Mouse (Mus musculus) heart, embryonic 14.5 days (tissue): Measurements from ENCODE around the gene Rasa2. TPM values are rescaled to one million over a fixed set of nuclear protein-coding genes. Genes with fewer than 3 reads are reported as not detected.
"Not testable (repeated sequence)": the region's sequence is repeated elsewhere in the genome, so short reads cannot be mapped to it uniquely, and the experiment has no call there.

ENCODE experiments used
- ATAC-seq: fragments of 200-750 bp; cut with Nextera tagmentation; 2 replicates; pipeline ENCODE4 v1.8.0; 2017; ENCODE audit warnings: low read depth, moderate TSS enrichment; ENCODE audit not compliant: insufficient number of reproducible peaks, insufficient read depth, low FRiP score
- H3K27ac ChIP-seq, 2 experiments: fragments of 200-500 bp in 1 of 2; fragments of 300-500 bp in 1 of 2; sonication (generic) in 1 of 2; replicated peaks in 1 of 2; 2 replicates each; pipeline ENCODE4 v1.5.1; 2012 to 2014; ENCODE audit warnings: low read depth in 2 of 2, low read length in 2 of 2, control low read depth in 1 of 2, mild to moderate bottlenecking in 1 of 2, mixed read lengths in 1 of 2; ENCODE audit not compliant: control insufficient read depth in 1 of 2, insufficient read depth in 1 of 2
- H3K27me3 ChIP-seq: fragments of 300-500 bp; sonication (generic); 2 replicates; pipeline ENCODE4 v1.6.1; 2014; ENCODE audit warnings: mild to moderate bottlenecking, low read length, control low read depth; ENCODE audit not compliant: control insufficient read depth, insufficient read depth
- H3K36me3 ChIP-seq: fragments of 300-500 bp; sonication (generic); 2 replicates; pipeline ENCODE4 v1.6.1; 2014; ENCODE audit warnings: mild to moderate bottlenecking, control low read depth, low read length, mixed read lengths; ENCODE audit not compliant: control insufficient read depth, insufficient read depth
- H3K4me1 ChIP-seq, 2 experiments: fragments of 200-500 bp in 1 of 2; fragments of 300-500 bp in 1 of 2; sonication (generic) in 1 of 2; 2 replicates each; pipeline ENCODE4 v1.6.1; 2012 to 2014; ENCODE audit warnings: low read length in 2 of 2, control low read depth in 1 of 2, mixed read lengths in 1 of 2; ENCODE audit not compliant: control insufficient read depth in 2 of 2, insufficient read depth in 2 of 2
- H3K4me2 ChIP-seq: fragments of 300-500 bp; sonication (generic); 2 replicates; pipeline ENCODE4 v1.6.1; 2014; ENCODE audit warnings: mild to moderate bottlenecking, low read length
- H3K4me3 ChIP-seq, 2 experiments: fragments of 200-500 bp in 1 of 2; fragments of 300-500 bp in 1 of 2; sonication (generic) in 1 of 2; 2 replicates each; pipeline ENCODE4 v1.5.1; 2012 to 2014; ENCODE audit warnings: low read length in 2 of 2, mild to moderate bottlenecking in 2 of 2, control low read depth in 1 of 2, low read depth in 1 of 2, moderate library complexity in 1 of 2; ENCODE audit not compliant: control insufficient read depth in 1 of 2, insufficient read depth in 1 of 2
- H3K9ac ChIP-seq: fragments of 300-500 bp; sonication (generic); 2 replicates; pipeline ENCODE4 v1.6.1; 2014; ENCODE audit warnings: mild to moderate bottlenecking, low read length
- H3K9me3 ChIP-seq: fragments of 300-500 bp; sonication (generic); 2 replicates; pipeline ENCODE4 v1.6.1; 2016; ENCODE audit warnings: low read length, control low read depth; ENCODE audit not compliant: control insufficient read depth
- WGBS: fragments of 180-500 bp; shearing (Covaris S2); extraction: QIAGEN DNeasy Blood & Tissue Kit; methylation state at CpG from one replicate; pipeline ENCODE4 v1.1.7; 2014; 5-methylcytosine and 5-hydroxymethylcytosine counted together
- polyA plus RNA-seq: library from polyadenylated mRNA; unstranded; fragments of >200 nt; fragmentation: Nextera tagmentation; extraction: Ambion mirVana; gene quantifications from 2 replicates; pipeline ENCODE4 v1.2.1, GENCODE M21; 2014

The Rasa2 gene
- polyA plus RNA-seq, 1 experiment from 2014 or later, result 14.2 TPM

GRCm38 (mm10) chr9:96524972-96525506 lies 106.4 kb downstream of the Rasa2 start, which contains the start of gene Gm28729:
Gene Gm28729, minus strand, starts transcription at chr9:96525264.
- Histone ChIP-seq H3K4me3 (no peak within 1 kb of the TSS), H3K27me3 (no peaks in the 10 kb centered on the region), H3K27ac (no peak within 1 kb of the TSS), H3K4me1 (peaks cover 0 to 4% of the 10 kb centered on the region in 2 experiments; a peak in 1 of 4 replicates), H3K4me2 (no peak within 1 kb of the TSS), H3K9ac (no peak within 1 kb of the TSS), H3K36me3 (no peaks in the 10 kb centered on the region), H3K9me3 (no peaks in the 10 kb centered on the region)
- no peak for ATAC-seq
- WGBS, result 48% methylated on average over 12 of the region's 12 CpGs

GRCm38 (mm10) chr9:96523148-96523547 lies 108.3 kb downstream of the Rasa2 start:
- H3K36me3 ChIP-seq, result no peaks in the 10 kb centered on the region
- peaks cover 0 to 4% of the 10 kb centered on the region in 2 experiments; a peak in 1 of 4 replicates for H3K4me1 ChIP-seq
- H3K27me3 ChIP-seq, result no peaks in the 10 kb centered on the region
- H3K27ac ChIP-seq, result no peak overlapping the region
- no peak overlapping the region for H3K4me2 ChIP-seq
- H3K9me3 ChIP-seq, result no peaks in the 10 kb centered on the region
- H3K9ac ChIP-seq, result no peak overlapping the region
- ATAC-seq, result no peak
- WGBS, result 85% methylated on average over 5 of the region's 5 CpGs
- no peak overlapping the region for H3K4me3 ChIP-seq

- ATAC-seq, H3K27ac ChIP-seq: not testable (repeated sequence)
Measured at GRCm38 (mm10) chr9:96521574-96521973, 109.8 kb downstream of the Rasa2 start.

GRCm38 (mm10) chr9:96517429-96517828 lies 114.0 kb downstream of the Rasa2 start:
- Histone ChIP-seq H3K9me3 (no peaks in the 10 kb centered on the region), H3K27ac (no peak overlapping the region), H3K4me2 (no peak overlapping the region), H3K4me1 (peaks cover 0 to 3% of the 10 kb centered on the region in 2 experiments; a peak in 2 of 4 replicates), H3K36me3 (no peaks in the 10 kb centered on the region), H3K27me3 (no peaks in the 10 kb centered on the region), H3K4me3 (no peak overlapping the region), H3K9ac (no peak overlapping the region)
- ATAC-seq, result no peak
- WGBS, result 31% methylated on average over 4 of the region's 4 CpGs

More at GRCm38 (mm10) chr9:96521574-96521973, 109.8 kb downstream of the Rasa2 start:
- H3K4me3 ChIP-seq, H3K4me2 ChIP-seq, H3K36me3 ChIP-seq, H3K4me1 ChIP-seq, H3K27me3 ChIP-seq, H3K9me3 ChIP-seq, H3K9ac ChIP-seq: not testable (repeated sequence)
- 81% methylated on average over 2 of the region's 2 CpGs for whole genome bisulfite sequencing

GRCm38 (mm10) chr9:96516806-96517205 lies 114.6 kb downstream of the Rasa2 start:
- ATAC-seq, result no peak
- Histone ChIP-seq H3K9ac (no peak overlapping the region), H3K4me1 (peaks cover 0 to 3% of the 10 kb centered on the region in 2 experiments; a peak in 2 of 4 replicates), H3K4me2 (no peak overlapping the region), H3K9me3 (no peaks in the 10 kb centered on the region), H3K4me3 (no peak overlapping the region), H3K27ac (no peak overlapping the region), H3K27me3 (no peaks in the 10 kb centered on the region), H3K36me3 (no peaks in the 10 kb centered on the region)
- 67% methylated on average over 3 of the region's 3 CpGs for WGBS

- Histone ChIP-seq H3K9me3 (no peaks in the 10 kb centered on the region), H3K4me3 (no peak overlapping the region), H3K4me2 (no peak overlapping the region), H3K27me3 (no peaks in the 10 kb centered on the region), H3K27ac (no peak overlapping the region), H3K4me1 (peaks cover 0 to 3% of the 10 kb centered on the region in 2 experiments; a peak in 2 of 4 replicates), H3K36me3 (no peaks in the 10 kb centered on the region), H3K9ac (no peak overlapping the region)
- 78% methylated on average over 5 of the region's 5 CpGs for WGBS
- ATAC-seq, result no peak
Measured at GRCm38 (mm10) chr9:96515737-96516136, 115.7 kb downstream of the Rasa2 start.

GRCm38 (mm10) chr9:96514278-96514677 lies 117.1 kb downstream of the Rasa2 start:
- H3K27ac ChIP-seq, result no peak overlapping the region
- H3K27me3 ChIP-seq, result no peaks in the 10 kb centered on the region
- no peak for ATAC-seq
- no peak overlapping the region for H3K4me3 ChIP-seq
- 45% methylated on average over 5 of the region's 5 CpGs for WGBS
- H3K4me1 ChIP-seq, result peaks cover 0 to 3% of the 10 kb centered on the region in 2 experiments; a peak in 2 of 4 replicates
- no peak overlapping the region for H3K9ac ChIP-seq
- no peak overlapping the region for H3K4me2 ChIP-seq
- no peaks in the 10 kb centered on the region for H3K36me3 ChIP-seq
- H3K9me3 ChIP-seq, result no peaks in the 10 kb centered on the region

- Histone ChIP-seq H3K36me3 (no peaks in the 10 kb centered on the region), H3K4me3 (no peak overlapping the region), H3K9ac (no peak overlapping the region), H3K27me3 (no peaks in the 10 kb centered on the region), H3K9me3 (no peaks in the 10 kb centered on the region), H3K27ac (no peak overlapping the region), H3K4me1 (no peaks in the 10 kb centered on the region), H3K4me2 (no peak overlapping the region)
- ATAC-seq, result no peak
- WGBS, result 62% methylated on average over 10 of the region's 10 CpGs
Measured at GRCm38 (mm10) chr9:96506011-96506498, 125.4 kb downstream of the Rasa2 start.
